Mouse (Mus musculus): ENCODE data around the gene Ddx47. TPM values are rescaled to one million over a fixed set of nuclear protein-coding genes. Genes with fewer than 3 reads are reported as not detected.

Ddx47 gene
- polyA plus RNA-seq, 2 experiments, result 45.5 to 50.7 TPM

DNA sequence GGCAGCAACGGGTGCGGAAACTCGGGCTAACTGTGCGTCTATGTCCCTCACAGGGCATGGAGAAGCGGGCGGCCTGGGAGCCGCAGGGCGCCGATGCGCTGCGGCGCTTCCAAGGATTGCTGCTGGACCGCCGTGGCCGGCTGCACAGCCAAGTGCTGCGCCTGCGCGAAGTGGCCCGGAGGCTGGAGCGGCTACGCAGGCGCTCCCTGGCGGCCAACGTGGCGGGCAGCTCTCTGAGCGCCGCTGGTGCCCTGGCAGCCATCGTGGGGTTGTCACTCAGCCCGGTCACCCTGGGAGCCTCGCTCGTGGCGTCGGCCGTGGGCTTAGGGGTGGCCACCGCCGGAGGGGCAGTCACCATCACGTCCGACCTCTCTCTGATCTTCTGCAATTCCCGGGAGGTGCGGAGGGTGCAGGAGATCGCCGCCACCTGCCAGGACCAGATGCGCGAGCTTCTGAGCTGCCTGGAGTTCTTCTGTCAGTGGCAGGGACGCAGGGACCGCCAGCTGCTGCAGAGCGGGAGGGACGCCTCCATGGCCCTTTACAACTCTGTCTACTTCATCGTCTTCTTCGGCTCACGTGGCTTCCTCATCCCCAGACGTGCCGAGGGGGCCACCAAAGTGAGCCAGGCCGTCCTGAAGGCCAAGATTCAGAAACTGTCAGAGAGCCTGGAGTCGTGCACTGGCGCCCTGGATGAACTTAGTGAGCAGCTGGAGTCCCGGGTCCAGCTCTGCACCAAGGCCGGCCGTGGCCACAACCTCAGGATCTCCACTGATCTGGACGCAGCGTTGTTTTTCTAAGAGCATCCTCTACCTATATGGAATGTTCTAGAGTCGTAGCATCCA, 27.7 kb upstream of the Ddx47 start:
- H3K27ac ChIP-seq, result peak overlapping the region; percentile 96
- peak overlapping the region; percentile 71 to 80 for H3K4me3 ChIP-seq (ENCODE audit: insufficient read depth in 1 of 2, low read depth in 2 of 2, low read length in 2 of 2)
- TF ChIP-seq CTCF (IDR thresholded peaks at IDR 0.05; ENCODE audit: low read depth), result peak; percentile 83
- TF ChIP-seq EP300 (IDR thresholded peaks at IDR 0.05; ENCODE audit: low read depth), result no peak
- 4% methylated on average over 62 of the region's 62 CpGs for WGBS (ENCODE audit: insufficient replicate concordance)
- peak overlapping the region; percentile 99 for H3K4me2 ChIP-seq (ENCODE audit: low read depth)
- DNase-seq (ENCODE audit: low read depth in 3 of 3, low spot score in 3 of 3) (peak; percentile 69 to 78 (median 71)), ATAC-seq (ENCODE audit: insufficient read depth) (peak; percentile 78)
- no peaks in the 10 kb centered on the region for H3K9me3 ChIP-seq (ENCODE audit: control insufficient read depth, low read length)
- H3K27me3 ChIP-seq (ENCODE audit: control insufficient read depth, insufficient read depth, low read length), result no peaks in the 10 kb centered on the region
- peak overlapping the region; percentile 89 for H3K9ac ChIP-seq (replicated peaks)
- H3K36me3 ChIP-seq (replicated peaks; ENCODE audit: control insufficient read depth, insufficient read depth, low read depth), result no peaks in the 10 kb centered on the region
- peaks cover 37 to 40% of the 10 kb centered on the region in 2 experiments for H3K4me1 ChIP-seq (replicated peaks; ENCODE audit: control insufficient read depth in 2 of 2, insufficient read depth in 2 of 2, low read length in 1 of 2)

- H3K4me2 ChIP-seq (ENCODE audit: low read depth), result peak overlapping the region; percentile 99
- H3K9me3 ChIP-seq (ENCODE audit: control insufficient read depth, low read length), result no peaks in the 10 kb centered on the region
- H3K27me3 ChIP-seq (ENCODE audit: control insufficient read depth, insufficient read depth, low read length), result no peaks in the 10 kb centered on the region
- 6% methylated on average over 3 of the region's 3 CpGs for WGBS (ENCODE audit: insufficient replicate concordance)
- peak; percentile 87 for ATAC-seq (ENCODE audit: insufficient read depth)
- peak overlapping the region; percentile 89 for H3K9ac ChIP-seq (replicated peaks)
- TF ChIP-seq CTCF (IDR thresholded peaks at IDR 0.05; ENCODE audit: low read depth), result peak; percentile 58
- peak; percentile 80 for TF ChIP-seq EP300 (IDR thresholded peaks at IDR 0.05; ENCODE audit: low read depth)
- H3K27ac ChIP-seq, result peak overlapping the region; percentile 96
- no peaks in the 10 kb centered on the region for H3K36me3 ChIP-seq (replicated peaks; ENCODE audit: control insufficient read depth, insufficient read depth, low read depth)
- H3K4me3 ChIP-seq (ENCODE audit: insufficient read depth in 1 of 2, low read depth in 2 of 2, low read length in 2 of 2), result peak overlapping the region; percentile 71 to 80
- H3K4me1 ChIP-seq (replicated peaks; ENCODE audit: control insufficient read depth in 2 of 2, insufficient read depth in 2 of 2, low read length in 1 of 2), result peaks cover 37 to 40% of the 10 kb centered on the region in 2 experiments
- peak; percentile 86 to 93 (median 87) for DNase-seq (ENCODE audit: low read depth in 3 of 3, low spot score in 3 of 3)
Observed at GRCm38 (mm10) chr6:134984748-134985147, 26.7 kb upstream of the Ddx47 start.

GRCm38 (mm10) chr6:134988377-134988776, 23.0 kb upstream of the Ddx47 start:
- no peak overlapping the region for H3K27ac ChIP-seq
- TF ChIP-seq EP300 (IDR thresholded peaks at IDR 0.05; ENCODE audit: low read depth), result no peak
- TF ChIP-seq CTCF (IDR thresholded peaks at IDR 0.05; ENCODE audit: low read depth), result no peak
- ATAC-seq (ENCODE audit: insufficient read depth) (no peak), DNase-seq (ENCODE audit: low read depth in 3 of 3, low spot score in 3 of 3) (no peak)
- no peaks in the 10 kb centered on the region for H3K27me3 ChIP-seq (ENCODE audit: control insufficient read depth, insufficient read depth, low read length)
- no peak overlapping the region for H3K4me2 ChIP-seq (ENCODE audit: low read depth)
- no peak overlapping the region for H3K9ac ChIP-seq (replicated peaks)
- no peaks in the 10 kb centered on the region for H3K9me3 ChIP-seq (ENCODE audit: control insufficient read depth, low read length)
- 62% methylated on average over 9 of the region's 9 CpGs for WGBS (ENCODE audit: insufficient replicate concordance)
- no peak overlapping the region for H3K4me3 ChIP-seq (ENCODE audit: insufficient read depth in 1 of 2, low read depth in 2 of 2, low read length in 2 of 2)
- H3K4me1 ChIP-seq (replicated peaks; ENCODE audit: control insufficient read depth in 2 of 2, insufficient read depth in 2 of 2, low read length in 1 of 2), result peaks cover 18 to 21% of the 10 kb centered on the region in 2 experiments
- no peaks in the 10 kb centered on the region for H3K36me3 ChIP-seq (replicated peaks; ENCODE audit: control insufficient read depth, insufficient read depth, low read depth)

- no peak for DNase-seq (ENCODE audit: low read depth in 3 of 3, low spot score in 3 of 3)
- WGBS (ENCODE audit: insufficient replicate concordance), result 65% methylated on average over 6 of the region's 6 CpGs
Observed at GRCm38 (mm10) chr6:134990674-134991073, 20.7 kb upstream of the Ddx47 start.

GRCm38 (mm10) chr6:134994031-134994651, 17.3 kb upstream of the Ddx47 start:
- Histone ChIP-seq H3K9ac (replicated peaks) (no peak overlapping the region), H3K36me3 (replicated peaks; ENCODE audit: control insufficient read depth, insufficient read depth, low read depth) (no peaks in the 10 kb centered on the region), H3K4me1 (replicated peaks; ENCODE audit: control insufficient read depth in 2 of 2, insufficient read depth in 2 of 2, low read length in 1 of 2) (no peaks in the 10 kb centered on the region; a peak in 1 of 4 replicates), H3K27me3 (ENCODE audit: control insufficient read depth, insufficient read depth, low read length) (no peaks in the 10 kb centered on the region), H3K4me2 (ENCODE audit: low read depth) (no peak overlapping the region), H3K9me3 (ENCODE audit: control insufficient read depth, low read length) (no peaks in the 10 kb centered on the region), H3K4me3 (ENCODE audit: insufficient read depth in 1 of 2, low read depth in 2 of 2, low read length in 2 of 2) (no peak overlapping the region), H3K27ac (no peak overlapping the region)
- DNase-seq (ENCODE audit: low read depth in 3 of 3, low spot score in 3 of 3) (no peak), ATAC-seq (ENCODE audit: insufficient read depth) (no peak)
- 55% methylated on average over 12 of the region's 12 CpGs for WGBS (ENCODE audit: insufficient replicate concordance)
- TF ChIP-seq CTCF (IDR thresholded peaks at IDR 0.05; ENCODE audit: low read depth), result no peak
- no peak for TF ChIP-seq EP300 (IDR thresholded peaks at IDR 0.05; ENCODE audit: low read depth)

More at GRCm38 (mm10) chr6:134990674-134991073, 20.7 kb upstream of the Ddx47 start:
- no peaks in the 10 kb centered on the region for H3K27me3 ChIP-seq (ENCODE audit: control insufficient read depth, insufficient read depth, low read length)
- TF ChIP-seq CTCF (IDR thresholded peaks at IDR 0.05; ENCODE audit: low read depth) (no peak), EP300 (IDR thresholded peaks at IDR 0.05; ENCODE audit: low read depth) (no peak)
- no peaks in the 10 kb centered on the region for H3K36me3 ChIP-seq (replicated peaks; ENCODE audit: control insufficient read depth, insufficient read depth, low read depth)
- H3K9me3 ChIP-seq (ENCODE audit: control insufficient read depth, low read length), result no peaks in the 10 kb centered on the region
- no peak overlapping the region for H3K4me3 ChIP-seq (ENCODE audit: insufficient read depth in 1 of 2, low read depth in 2 of 2, low read length in 2 of 2)
- peaks cover 6 to 7% of the 10 kb centered on the region in 2 experiments for H3K4me1 ChIP-seq (replicated peaks; ENCODE audit: control insufficient read depth in 2 of 2, insufficient read depth in 2 of 2, low read length in 1 of 2)
- ATAC-seq (ENCODE audit: insufficient read depth), result no peak
- no peak overlapping the region for H3K4me2 ChIP-seq (ENCODE audit: low read depth)
- H3K27ac ChIP-seq, result no peak overlapping the region
- H3K9ac ChIP-seq (replicated peaks), result no peak overlapping the region

Measured in liver, embryonic 14.5 days (tissue).